Mouse (Mus musculus) macrophage (primary cell): ENCODE results near the gene Lgals1. TPM values are rescaled to one million over a fixed set of nuclear protein-coding genes. Genes with fewer than 3 reads are reported as not detected.

Source experiments
- H3K27ac ChIP-seq: fragments of 350-480 bp; formaldehyde crosslinking; 2 replicates; pipeline ENCODE4 v1.9.0; 2021
- H3K36me3 ChIP-seq: fragments of 350-480 bp; formaldehyde crosslinking; 2 replicates; pipeline ENCODE4 v1.9.0; 2021; ENCODE audit errors: inconsistent target
- H3K4me3 ChIP-seq: fragments of 350-480 bp; formaldehyde crosslinking; 2 replicates; pipeline ENCODE4 v1.9.0; 2021; ENCODE audit errors: inconsistent target
- H3K79me2 ChIP-seq: fragments of 350-480 bp; formaldehyde crosslinking; 2 replicates; pipeline ENCODE4 v1.9.0; 2021; ENCODE audit errors: inconsistent target
- WGBS: methylation state at CpG from one replicate; pipeline ENCODE4 v1.1.7; 2026; ENCODE audit warnings: inconsistent platforms; ENCODE audit not compliant: missing documents; 5-methylcytosine and 5-hydroxymethylcytosine counted together
- polyA plus RNA-seq: library from polyadenylated mRNA; stranded (reverse); fragments of 250-400 nt; gene quantifications from 3 replicates; pipeline ENCODE4 v1.2.4, GENCODE M21; 2018; ENCODE audit warnings: inconsistent platforms

The Lgals1 gene
- polyA plus RNA-seq, 1 experiment from 2014 or later, result 3,114 TPM

GRCm38 (mm10) chr15:78978875-78979274, 52.4 kb downstream of the Lgals1 start:
- H3K4me3 ChIP-seq, result no peak overlapping the region
- 30% methylated on average over 3 of the region's 4 CpGs for WGBS
- no peak overlapping the region for H3K27ac ChIP-seq
- H3K36me3 ChIP-seq, result no peaks in the 10 kb centered on the region
- peaks cover 8% of the 10 kb centered on the region for H3K79me2 ChIP-seq

Other genes with a start within 250 kb of the Lgals1 start
- gene Elfn2, start 208.0 kb upstream of the Lgals1 start, polyA plus RNA-seq, result not detected in 3 replicates
- gene Mfng, start 153.2 kb upstream of the Lgals1 start, polyA plus RNA-seq, result 0.69 to 5.4 TPM (median 1.8 TPM) in 3 replicates
- 0.21 TPM in 1 of 3 replicates, not detected in the others for gene Card10, start 123.7 kb upstream of the Lgals1 start, polyA plus RNA-seq
- gene Cdc42ep1, start 84.1 kb upstream of the Lgals1 start, polyA plus RNA-seq, result not detected in 3 replicates
- gene Lgals2, start 71.2 kb upstream of the Lgals1 start, polyA plus RNA-seq, result not detected in 3 replicates
- 54.0 to 74.5 TPM (median 65.4 TPM) in 3 replicates for gene Gga1, start 49.5 kb upstream of the Lgals1 start, polyA plus RNA-seq
- 0.25 to 0.59 TPM in 2 of 3 replicates, not detected in the other for gene Gm49510, start 27.1 kb upstream of the Lgals1 start, polyA plus RNA-seq
- gene Sh3bp1, start 27.0 kb upstream of the Lgals1 start, polyA plus RNA-seq, result 67.4 to 90.3 TPM (median 70.9 TPM) in 3 replicates
- gene Pdxp, start 12.8 kb upstream of the Lgals1 start, polyA plus RNA-seq, result 0.13 to 1.2 TPM (median 0.70 TPM) in 3 replicates
- gene Nol12, start 8.2 kb downstream of the Lgals1 start, polyA plus RNA-seq, result 18.3 to 26.2 TPM (median 18.5 TPM) in 3 replicates
- 27.0 to 38.5 TPM (median 29.5 TPM) in 3 replicates for gene Triobp, start 21.0 kb downstream of the Lgals1 start, polyA plus RNA-seq
- gene H1f0, start 101.7 kb downstream of the Lgals1 start, polyA plus RNA-seq, result 47.1 to 75.1 TPM (median 48.4 TPM) in 3 replicates
- gene Galr3, start 115.2 kb downstream of the Lgals1 start, polyA plus RNA-seq, result not detected in 3 replicates
- 3.9 to 9.7 TPM (median 8.3 TPM) in 3 replicates for gene Ankrd54, start 136.2 kb downstream of the Lgals1 start, polyA plus RNA-seq
- 92.1 to 130 TPM (median 96.7 TPM) in 3 replicates for gene Eif3l, start 148.5 kb downstream of the Lgals1 start, polyA plus RNA-seq
- gene Micall1, start 182.2 kb downstream of the Lgals1 start, polyA plus RNA-seq, result 6.4 to 9.0 TPM (median 7.9 TPM) in 3 replicates
- 27.6 to 119 TPM (median 69.4 TPM) in 3 replicates for gene Polr2f, start 214.3 kb downstream of the Lgals1 start, polyA plus RNA-seq
- gene 1700088E04Rik, start 214.5 kb downstream of the Lgals1 start, polyA plus RNA-seq, result 0.56 to 1.1 TPM (median 0.74 TPM) in 3 replicates
- gene Sox10, start 238.5 kb downstream of the Lgals1 start, polyA plus RNA-seq, result not detected in 3 replicates